Mouse (Mus musculus) T-cell, adult 2 months (primary cell): ENCODE data around the gene Coq10b.

ENCODE experiments used
- DNase-seq: peaks from one replicate; pipeline ENCODE4 v3.0.0; 2022; ENCODE audit warnings: low spot score

Coq10b gene

DNA sequence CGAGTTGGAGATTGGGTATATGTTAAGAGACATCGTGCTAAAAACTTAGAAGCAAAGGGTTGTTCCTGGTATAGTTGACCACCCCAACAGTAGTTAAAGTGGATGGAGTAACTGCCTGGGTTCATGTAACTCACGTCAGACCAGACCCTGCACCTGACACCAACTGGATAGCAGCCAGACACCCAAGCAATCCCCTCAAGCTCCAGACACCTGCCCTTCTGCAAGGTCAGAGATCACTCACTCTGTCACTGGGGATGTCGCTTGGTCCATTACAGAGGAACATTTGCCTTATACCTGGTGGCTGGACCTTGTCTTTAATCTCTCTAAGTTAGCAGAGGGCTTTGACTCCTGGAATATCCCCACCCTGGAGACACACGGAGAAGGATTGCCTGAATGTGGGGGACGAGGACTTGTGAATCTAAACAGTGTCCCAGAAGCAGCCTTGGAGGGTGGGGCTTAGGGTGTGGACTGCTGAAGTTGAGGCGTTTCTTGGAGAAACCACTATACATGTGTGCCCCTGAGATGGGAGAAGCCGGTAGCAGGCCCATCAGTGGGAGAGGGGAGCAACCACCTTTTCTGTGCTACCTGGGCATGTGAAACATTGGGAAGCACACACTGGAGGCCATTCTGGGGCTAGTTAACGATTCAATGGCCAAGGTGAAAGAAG lies 54.5 kb downstream of the Coq10b start:
- DNase-seq: no peak

DNA sequence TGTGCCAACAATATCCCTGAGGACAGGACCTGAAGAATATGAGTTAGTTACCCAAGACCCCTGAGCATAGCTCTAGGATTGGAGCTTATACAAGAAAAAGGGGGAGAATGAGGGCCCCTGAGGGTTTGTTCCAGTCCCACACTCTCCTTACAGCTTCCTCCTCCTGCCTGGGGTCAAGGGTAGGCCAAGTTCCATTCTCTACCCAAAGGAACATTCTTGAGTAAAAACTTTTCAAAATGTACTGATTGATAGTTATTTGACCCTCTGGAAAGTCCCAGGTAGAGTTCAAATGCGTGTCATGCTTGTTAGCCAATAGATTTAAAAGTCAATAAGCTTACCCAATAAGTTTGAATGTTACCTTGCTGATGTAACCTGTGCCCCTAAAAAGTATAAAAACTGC lies 55.1 kb downstream of the Coq10b start:
- DNase-seq: no peak

DNA sequence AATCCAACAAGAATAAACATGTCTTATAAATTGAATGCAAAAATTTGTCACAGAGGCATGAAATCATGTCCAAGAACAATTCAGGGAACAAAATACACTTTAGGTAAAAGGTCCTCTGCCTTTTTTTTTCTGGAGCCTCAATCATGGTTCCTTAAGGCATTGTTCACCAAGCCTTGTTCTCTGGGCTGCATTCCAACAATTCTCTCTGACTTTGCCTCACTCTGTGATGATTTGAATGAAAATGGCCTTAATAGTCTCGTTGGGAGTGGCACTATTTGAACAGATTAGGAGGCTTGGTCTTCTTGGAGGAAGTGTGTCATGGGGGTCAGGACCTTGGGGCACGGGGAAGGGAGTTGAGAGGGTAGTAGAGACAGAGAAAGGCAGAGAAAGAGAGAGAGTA lies 55.9 kb downstream of the Coq10b start:
- no peak for DNase-seq

DNA sequence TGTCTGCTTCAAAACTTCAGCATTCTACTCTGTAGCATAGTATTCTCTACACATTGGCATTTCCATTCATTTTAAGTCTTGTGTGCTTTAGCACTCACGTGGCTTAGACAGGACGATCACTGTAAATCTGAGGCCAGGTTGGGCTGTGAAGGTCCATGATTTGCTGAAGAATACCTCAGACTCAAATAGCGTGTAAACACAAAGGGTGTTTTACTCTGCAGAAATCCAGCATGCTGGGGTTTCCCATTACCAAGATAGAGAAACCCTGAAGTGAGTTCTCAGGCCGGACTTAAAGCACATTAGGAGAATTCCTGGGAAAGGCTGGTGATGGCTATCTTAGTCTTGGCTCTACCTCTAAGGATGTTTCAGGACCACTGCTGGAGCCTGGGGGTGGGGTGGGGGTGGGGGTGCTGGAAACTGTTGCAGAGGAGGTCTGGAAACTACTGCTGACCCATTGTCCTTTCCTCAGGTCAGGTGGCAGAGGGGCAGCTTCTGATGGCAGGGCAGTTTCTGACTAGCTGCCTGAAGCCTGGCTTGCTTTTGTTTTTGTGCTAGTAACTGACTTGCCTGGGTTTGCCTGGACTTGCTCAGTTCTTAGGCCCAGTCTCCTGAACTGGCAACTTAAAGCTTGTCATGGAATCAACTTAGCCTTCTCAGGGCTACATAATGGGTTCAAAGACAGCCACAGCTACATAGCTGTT lies 56.6 kb downstream of the Coq10b start:
- DNase-seq: no peak
